Mouse (Mus musculus): ENCODE measurements around the gene BC035044. TPM values are rescaled to one million over a fixed set of nuclear protein-coding genes. Genes with fewer than 3 reads are reported as not detected.

The BC035044 gene
- polyA plus RNA-seq, 1 experiment, result not detected

- H3K79me2 ChIP-seq (ENCODE audit: control insufficient read depth, insufficient read depth), result no peaks in the 10 kb centered on the region
- no peaks in the 10 kb centered on the region for H3K27me3 ChIP-seq (ENCODE audit: control insufficient read depth, insufficient read depth, insufficient read length)
- no peaks in the 10 kb centered on the region for H3K36me3 ChIP-seq (ENCODE audit: control insufficient read depth, insufficient read depth)
- no peak for TF ChIP-seq FOSL1 (IDR thresholded peaks at IDR 0.05; ENCODE audit: insufficient read depth, low read length, poor library complexity, severe bottlenecking)
- TF ChIP-seq USF1 (IDR thresholded peaks at IDR 0.05; ENCODE audit: low read depth), result no peak
- no peak for TF ChIP-seq CEBPB (IDR thresholded peaks at IDR 0.05; ENCODE audit: low read depth)
- no peak for TF ChIP-seq CTCF (IDR thresholded peaks at IDR 0.05; ENCODE audit: control insufficient read depth, insufficient read depth, insufficient read length)
- TF ChIP-seq MYOG (IDR thresholded peaks at IDR 0.05; ENCODE audit: control insufficient read depth, extremely low read depth, insufficient read length), result no peak
- no peak for TF ChIP-seq MYOD1 (IDR thresholded peaks at IDR 0.05; ENCODE audit: control insufficient read depth, insufficient read length, low read depth)
- TF ChIP-seq MAX (IDR thresholded peaks at IDR 0.05), result no peak
- H3K4me3 ChIP-seq (ENCODE audit: insufficient read depth, poor library complexity, severe bottlenecking), result no peak overlapping the region
- no peak overlapping the region for H3ac ChIP-seq (ENCODE audit: control insufficient read depth, insufficient read length, low read depth)
- H3K79me3 ChIP-seq (ENCODE audit: low read depth), result no peaks in the 10 kb centered on the region
Measured at GRCm38 (mm10) chr6:128844586-128845080, 46.3 kb downstream of the BC035044 start.

GRCm38 (mm10) chr6:128844131-128844530, 46.8 kb downstream of the BC035044 start:
- Histone ChIP-seq H3K4me3 (ENCODE audit: insufficient read depth, poor library complexity, severe bottlenecking) (peak overlapping the region; percentile 44), H3ac (ENCODE audit: control insufficient read depth, insufficient read length, low read depth) (no peak overlapping the region), H3K79me2 (ENCODE audit: control insufficient read depth, insufficient read depth) (no peaks in the 10 kb centered on the region), H3K27me3 (ENCODE audit: control insufficient read depth, insufficient read depth, insufficient read length) (no peaks in the 10 kb centered on the region), H3K79me3 (ENCODE audit: low read depth) (no peaks in the 10 kb centered on the region), H3K36me3 (ENCODE audit: control insufficient read depth, insufficient read depth) (no peaks in the 10 kb centered on the region)
- no peak for TF ChIP-seq MYOG (IDR thresholded peaks at IDR 0.05; ENCODE audit: control insufficient read depth, extremely low read depth, insufficient read length)
- no peak for TF ChIP-seq MYOD1 (IDR thresholded peaks at IDR 0.05; ENCODE audit: control insufficient read depth, insufficient read length, low read depth)
- TF ChIP-seq USF1 (IDR thresholded peaks at IDR 0.05; ENCODE audit: low read depth), result no peak
- no peak for TF ChIP-seq CTCF (IDR thresholded peaks at IDR 0.05; ENCODE audit: control insufficient read depth, insufficient read depth, insufficient read length)
- no peak for TF ChIP-seq CEBPB (IDR thresholded peaks at IDR 0.05; ENCODE audit: low read depth)
- no peak for TF ChIP-seq FOSL1 (IDR thresholded peaks at IDR 0.05; ENCODE audit: insufficient read depth, low read length, poor library complexity, severe bottlenecking)
- no peak for TF ChIP-seq MAX (IDR thresholded peaks at IDR 0.05)

- no peaks in the 10 kb centered on the region for H3K36me3 ChIP-seq (ENCODE audit: control insufficient read depth, insufficient read depth)
- no peaks in the 10 kb centered on the region for H3K79me3 ChIP-seq (ENCODE audit: low read depth)
- peak overlapping the region; percentile 58 for H3ac ChIP-seq (ENCODE audit: control insufficient read depth, insufficient read length, low read depth)
- H3K79me2 ChIP-seq (ENCODE audit: control insufficient read depth, insufficient read depth), result no peaks in the 10 kb centered on the region
- no peak for TF ChIP-seq USF1 (IDR thresholded peaks at IDR 0.05; ENCODE audit: low read depth)
- TF ChIP-seq FOSL1 (IDR thresholded peaks at IDR 0.05; ENCODE audit: insufficient read depth, low read length, poor library complexity, severe bottlenecking), result no peak
- peak; percentile 97 for TF ChIP-seq CEBPB (IDR thresholded peaks at IDR 0.05; ENCODE audit: low read depth)
- H3K4me3 ChIP-seq (ENCODE audit: insufficient read depth, poor library complexity, severe bottlenecking), result peak overlapping the region; percentile 44
- H3K27me3 ChIP-seq (ENCODE audit: control insufficient read depth, insufficient read depth, insufficient read length), result no peaks in the 10 kb centered on the region
Measured at GRCm38 (mm10) chr6:128843479-128843992, 47.4 kb downstream of the BC035044 start.

- no peaks in the 10 kb centered on the region for H3K79me3 ChIP-seq (ENCODE audit: low read depth)
- H3K27me3 ChIP-seq (ENCODE audit: control insufficient read depth, insufficient read depth, insufficient read length), result no peaks in the 10 kb centered on the region
- H3K36me3 ChIP-seq (ENCODE audit: control insufficient read depth, insufficient read depth), result no peaks in the 10 kb centered on the region
- no peak for TF ChIP-seq MYOG (IDR thresholded peaks at IDR 0.05; ENCODE audit: control insufficient read depth, extremely low read depth, insufficient read length)
- TF ChIP-seq USF1 (IDR thresholded peaks at IDR 0.05; ENCODE audit: low read depth), result no peak
- no peak for TF ChIP-seq CEBPB (IDR thresholded peaks at IDR 0.05; ENCODE audit: low read depth)
- TF ChIP-seq CTCF (IDR thresholded peaks at IDR 0.05; ENCODE audit: control insufficient read depth, insufficient read depth, insufficient read length), result no peak
- TF ChIP-seq FOSL1 (IDR thresholded peaks at IDR 0.05; ENCODE audit: insufficient read depth, low read length, poor library complexity, severe bottlenecking), result no peak
- no peak for TF ChIP-seq MYOD1 (IDR thresholded peaks at IDR 0.05; ENCODE audit: control insufficient read depth, insufficient read length, low read depth)
- no peak for TF ChIP-seq MAX (IDR thresholded peaks at IDR 0.05)
- H3K79me2 ChIP-seq (ENCODE audit: control insufficient read depth, insufficient read depth), result no peaks in the 10 kb centered on the region
- peak overlapping the region; percentile 44 for H3K4me3 ChIP-seq (ENCODE audit: insufficient read depth, poor library complexity, severe bottlenecking)
- peak overlapping the region; percentile 59 for H3ac ChIP-seq (ENCODE audit: control insufficient read depth, insufficient read length, low read depth)
Measured at GRCm38 (mm10) chr6:128842945-128843478, 47.9 kb downstream of the BC035044 start.

- H3K4me3 ChIP-seq (ENCODE audit: insufficient read depth, poor library complexity, severe bottlenecking), result peak overlapping the region; percentile 44
- no peaks in the 10 kb centered on the region for H3K79me2 ChIP-seq (ENCODE audit: control insufficient read depth, insufficient read depth)
- peak overlapping the region; percentile 59 for H3ac ChIP-seq (ENCODE audit: control insufficient read depth, insufficient read length, low read depth)
- H3K36me3 ChIP-seq (ENCODE audit: control insufficient read depth, insufficient read depth), result no peaks in the 10 kb centered on the region
- H3K27me3 ChIP-seq (ENCODE audit: control insufficient read depth, insufficient read depth, insufficient read length), result no peaks in the 10 kb centered on the region
- no peaks in the 10 kb centered on the region for H3K79me3 ChIP-seq (ENCODE audit: low read depth)
- no peak for TF ChIP-seq MYOG (IDR thresholded peaks at IDR 0.05; ENCODE audit: control insufficient read depth, extremely low read depth, insufficient read length)
- TF ChIP-seq USF1 (IDR thresholded peaks at IDR 0.05; ENCODE audit: low read depth), result no peak
Measured at GRCm38 (mm10) chr6:128842356-128842944, 48.5 kb downstream of the BC035044 start.

Data from C2C12 (cell line).